Mouse (Mus musculus): Measurements from ENCODE around the gene Creb1.
A peak's percentile ranks its signal among the peaks of the same experiment; 100 is the strongest.
"Not testable (repeated sequence)": the region's sequence is repeated elsewhere in the genome, so short reads cannot be mapped to it uniquely, and the experiment has no call there.

Creb1 gene

DNA sequence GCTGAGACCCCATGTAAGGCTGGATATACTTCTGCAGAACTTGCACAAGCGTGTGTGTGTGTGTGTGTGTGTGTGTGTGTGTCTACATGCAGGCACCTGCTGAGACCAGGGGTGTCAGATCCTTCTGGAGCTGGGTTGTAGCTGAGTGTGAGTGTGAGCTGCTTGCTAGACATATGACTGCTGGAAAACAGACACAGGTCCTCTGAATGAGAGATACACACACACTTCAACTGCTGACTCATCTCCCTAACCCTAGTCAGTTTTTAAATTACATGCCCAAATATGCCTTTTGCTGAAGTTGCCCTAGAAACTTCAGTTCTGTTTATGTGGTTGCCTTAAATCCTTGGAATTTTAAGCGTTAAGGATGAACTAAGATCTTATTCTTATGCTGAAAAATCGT, 13.6 kb downstream of the Creb1 start:
- DNase-seq = no peak

DNA sequence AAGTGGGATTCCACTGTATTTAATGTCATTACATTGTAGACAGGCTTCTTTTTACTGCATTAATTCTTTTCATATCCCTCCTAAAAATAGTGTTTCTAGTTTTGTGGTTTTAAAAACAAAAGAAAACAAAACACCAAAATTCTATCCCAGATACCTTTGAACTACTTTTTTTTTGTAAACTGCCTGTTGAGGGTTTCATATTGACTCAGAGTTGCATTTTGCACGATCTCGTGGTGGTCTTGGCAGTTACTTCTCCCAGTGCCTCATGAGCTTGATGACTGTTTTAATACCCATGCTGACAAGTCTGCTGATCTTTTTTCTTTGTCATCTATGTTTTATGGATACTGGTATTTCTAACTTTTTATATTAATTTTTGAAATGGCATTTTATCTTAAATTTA, 16.9 kb downstream of the Creb1 start:
- DNase-seq = no peak

DNA sequence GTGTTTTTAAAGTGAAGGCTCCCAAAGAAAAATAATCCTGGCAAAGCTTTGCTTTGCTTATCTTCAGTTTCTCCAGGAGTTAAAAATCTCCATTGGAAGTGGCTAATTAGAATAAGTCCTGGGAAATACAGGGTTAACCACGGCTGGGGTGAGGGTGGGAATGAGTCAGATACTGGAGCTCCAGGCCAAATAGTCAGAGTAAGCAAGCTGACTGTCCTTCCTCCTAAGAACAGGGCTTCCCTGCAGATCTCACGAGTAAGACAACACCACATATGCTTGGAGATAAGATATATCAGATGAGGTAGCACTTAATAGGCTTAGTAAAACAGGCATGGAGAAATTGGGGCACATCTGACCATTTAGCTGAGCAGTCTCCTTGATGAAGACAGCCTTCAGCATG, 19.5 kb downstream of the Creb1 start:
- DNase-seq = no peak

DNA sequence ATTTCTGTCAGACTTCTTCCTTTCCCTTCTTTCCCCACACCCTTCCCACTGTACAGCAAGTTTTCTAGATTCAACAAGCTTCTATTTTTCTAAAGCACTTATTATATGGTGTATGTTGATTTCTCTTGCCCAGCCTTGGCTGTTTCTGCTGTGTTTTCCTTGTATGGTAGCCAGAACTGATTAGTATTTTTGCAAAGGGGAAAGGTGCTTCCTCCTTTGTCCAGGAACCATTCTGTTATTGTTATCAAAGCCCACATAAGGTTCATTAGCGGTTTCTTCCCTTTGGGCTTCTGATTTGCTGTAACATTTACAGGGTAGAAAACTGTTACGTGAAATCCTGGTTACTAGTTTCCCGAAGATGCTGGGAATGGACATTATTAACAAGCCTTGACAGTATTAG, 27.7 kb downstream of the Creb1 start:
- DNase-seq = no peak

DNA sequence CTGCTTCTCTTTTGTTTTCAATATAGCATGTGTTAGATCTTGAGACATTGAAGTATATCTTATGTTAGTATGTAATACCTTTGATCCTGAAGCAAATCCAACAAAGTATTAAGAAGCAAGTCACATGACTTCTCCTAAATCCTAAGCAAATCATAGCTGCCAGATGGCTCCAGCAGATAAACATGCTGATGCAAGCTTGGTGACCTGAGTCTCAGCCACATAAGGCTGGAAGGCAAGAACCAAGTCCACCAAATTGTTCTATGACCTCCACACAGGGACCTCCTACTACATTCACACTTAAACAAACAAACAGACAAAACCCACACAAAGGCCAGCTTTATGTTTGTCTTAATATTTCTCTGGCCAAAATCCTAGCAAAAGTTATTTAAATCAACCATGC, 35.8 kb downstream of the Creb1 start:
- no peak for DNase-seq

DNA sequence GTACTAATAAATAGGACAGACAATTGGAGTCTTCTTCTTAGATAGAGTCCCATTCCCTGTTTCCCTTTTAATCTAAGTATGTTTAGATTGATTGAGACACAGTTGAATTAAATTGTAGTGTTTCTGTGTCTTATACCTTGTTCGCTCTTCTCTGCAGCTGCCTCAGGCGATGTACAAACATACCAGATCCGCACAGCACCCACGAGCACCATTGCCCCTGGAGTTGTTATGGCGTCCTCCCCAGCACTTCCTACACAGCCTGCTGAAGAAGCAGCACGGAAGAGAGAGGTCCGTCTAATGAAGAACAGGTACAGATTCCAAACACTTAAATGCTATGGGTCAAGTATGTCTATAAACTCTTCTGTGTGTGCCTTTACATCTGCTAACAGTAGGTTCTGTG, 43.6 kb downstream of the Creb1 start:
- DNase-seq = no peak

DNA sequence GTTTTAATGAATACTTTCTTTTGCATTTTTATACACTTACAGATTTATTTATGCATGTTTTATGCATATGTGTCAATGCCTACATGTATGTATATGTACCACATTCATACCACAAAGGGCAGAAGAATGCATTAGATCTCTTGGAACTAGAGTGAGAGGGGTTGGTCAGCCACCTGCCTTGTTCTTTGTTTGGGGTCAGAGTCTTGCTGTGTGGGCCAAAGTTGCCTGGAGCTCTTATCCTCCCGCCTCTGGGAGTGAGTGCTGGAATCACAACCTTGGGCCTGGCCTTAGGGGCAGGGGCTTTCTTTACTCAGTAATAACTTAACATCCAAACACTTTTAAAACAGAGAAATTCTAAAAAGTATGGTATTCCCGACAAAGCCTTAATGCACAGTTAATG, 44.3 kb downstream of the Creb1 start:
- no peak for DNase-seq

DNA sequence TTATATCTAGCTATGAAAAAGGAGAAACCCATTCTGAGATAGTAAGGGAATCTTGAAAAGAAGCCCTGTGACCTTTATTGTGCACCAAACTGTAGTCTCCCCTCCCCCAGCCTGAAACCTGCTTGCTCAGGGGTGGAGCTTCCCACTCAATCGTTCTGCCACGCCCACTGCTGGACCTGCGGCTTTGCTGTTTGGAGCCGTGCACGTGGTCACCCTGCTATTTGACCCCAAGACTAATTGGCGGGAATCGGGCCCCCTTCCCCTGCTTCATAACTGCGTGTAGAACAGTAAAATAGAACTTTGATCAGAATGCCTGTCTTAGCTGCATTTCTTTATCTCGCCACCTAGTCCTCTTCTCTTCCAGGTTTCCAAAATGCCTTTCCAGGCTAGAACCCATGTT, 45.5 kb downstream of the Creb1 start:
- DNase-seq = not testable (repeated sequence)

DNA sequence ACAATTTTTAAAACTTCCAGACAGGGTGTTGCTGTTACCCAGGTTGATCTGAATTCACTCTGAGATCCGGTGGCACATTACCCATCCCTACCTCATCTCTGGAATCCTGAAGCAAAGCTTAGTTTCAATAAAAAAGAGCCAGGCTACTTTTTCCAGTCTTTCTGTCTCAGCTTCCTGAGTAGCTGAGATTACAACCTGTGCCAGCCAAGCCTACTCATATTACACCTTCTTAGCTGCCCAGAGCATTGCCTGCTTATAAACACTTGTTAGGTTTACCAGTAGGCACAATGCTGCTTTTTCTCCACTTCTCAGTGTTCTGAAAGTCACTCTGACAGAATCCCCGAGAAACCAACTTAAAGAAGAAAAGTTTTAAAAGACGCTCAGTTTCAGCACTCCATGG, 46.4 kb downstream of the Creb1 start:
- no peak for DNase-seq

DNA sequence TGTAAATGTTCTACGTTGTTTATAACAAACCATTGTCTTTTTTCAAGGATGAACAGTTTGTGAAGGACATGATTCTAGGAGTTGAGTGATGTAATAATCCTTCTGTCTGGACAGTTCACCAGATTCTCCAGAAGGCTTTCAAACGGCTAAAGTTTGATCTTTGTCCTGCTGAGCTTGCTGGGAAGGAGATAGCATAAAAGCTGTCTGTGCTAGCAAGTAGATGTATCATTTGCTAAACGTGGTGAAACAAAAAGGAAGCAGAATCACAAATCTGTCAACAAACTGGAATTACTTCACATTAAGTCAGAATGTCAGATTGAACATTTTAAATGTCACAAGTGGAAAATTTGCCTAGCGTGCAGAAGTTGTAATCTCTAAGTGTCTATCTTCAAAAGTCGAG, 66.5 kb downstream of the Creb1 start:
- DNase-seq = no peak

DNA sequence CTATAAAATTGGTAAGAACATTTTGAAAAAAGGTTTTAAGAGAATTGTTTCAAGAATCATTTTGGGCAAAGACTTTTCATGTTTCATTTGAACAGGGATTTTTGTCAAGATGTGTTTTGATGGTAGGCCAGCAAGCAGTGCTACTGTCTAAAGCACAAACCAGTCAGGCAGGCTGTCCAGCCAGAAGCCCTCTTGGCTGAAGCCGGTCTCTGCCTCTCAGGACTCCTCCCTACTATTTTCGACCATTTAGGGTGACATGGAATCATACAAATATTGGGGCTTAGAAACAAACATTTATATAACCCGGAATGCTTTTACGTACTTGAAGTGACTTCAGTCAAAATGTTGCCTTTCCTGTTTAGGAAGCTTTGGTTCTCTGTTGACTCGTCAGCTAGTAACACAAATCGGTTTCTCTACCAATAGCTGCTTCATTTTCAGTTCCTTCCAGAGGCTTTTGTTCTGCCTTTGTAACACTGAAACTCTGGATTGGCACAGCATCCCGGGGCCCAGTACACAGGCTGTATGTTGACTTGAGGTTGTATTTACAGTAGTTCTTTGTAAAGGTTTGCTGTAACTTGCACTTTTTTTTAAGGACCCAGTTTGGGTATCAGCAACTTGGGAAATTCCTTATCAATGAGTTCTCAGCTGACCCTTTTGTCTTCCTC, 68.1 kb downstream of the Creb1 start:
- DNase-seq = no peak

DNA sequence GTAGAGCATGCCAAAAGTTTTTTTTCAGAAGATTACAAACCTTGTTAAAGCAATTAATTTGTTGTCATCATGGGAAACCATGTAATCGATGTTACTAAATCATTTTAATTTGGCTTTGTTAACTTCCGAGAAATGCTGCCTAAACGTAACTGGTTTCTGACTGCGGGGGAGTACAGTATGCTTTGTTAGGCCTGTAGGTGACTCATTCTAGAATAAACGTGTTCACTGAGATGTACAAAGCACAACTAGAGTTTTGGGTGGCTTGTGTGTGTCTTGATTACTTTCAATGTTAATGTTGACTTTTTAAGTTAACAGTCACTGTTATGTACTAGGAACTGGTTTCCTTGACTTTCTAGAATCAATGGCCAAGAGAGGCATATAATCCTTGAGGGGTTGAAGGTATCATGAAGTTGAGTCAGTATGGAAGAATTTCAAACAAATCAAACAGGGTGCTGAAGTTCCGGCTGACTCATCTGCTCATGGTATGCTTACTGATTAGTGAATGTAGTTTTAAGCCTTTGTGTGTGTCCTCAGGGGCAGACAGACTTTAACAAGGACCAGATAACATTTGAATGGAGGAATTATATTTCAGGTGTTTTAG, 68.9 kb downstream of the Creb1 start:
- DNase-seq = no peak

DNA sequence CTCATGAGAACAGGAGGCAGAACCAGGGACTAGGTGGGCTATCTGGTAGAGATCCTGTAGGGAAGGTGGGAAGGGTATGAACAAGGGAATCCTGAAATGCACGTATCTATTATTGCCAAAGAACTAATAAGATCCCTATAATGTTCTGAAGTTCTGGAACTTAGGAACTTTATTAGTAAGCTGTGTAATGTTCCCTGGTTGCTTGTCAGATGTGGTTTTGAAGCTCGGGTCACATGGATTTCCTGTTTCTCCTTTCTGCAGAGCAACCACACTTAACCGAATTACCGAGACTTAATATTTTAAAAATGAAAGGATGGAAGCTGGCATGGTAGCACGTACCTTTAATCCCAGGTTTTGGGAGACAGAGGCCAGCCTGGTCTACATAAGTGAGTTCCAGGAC, 70.9 kb downstream of the Creb1 start:
- DNase-seq = no peak

DNA sequence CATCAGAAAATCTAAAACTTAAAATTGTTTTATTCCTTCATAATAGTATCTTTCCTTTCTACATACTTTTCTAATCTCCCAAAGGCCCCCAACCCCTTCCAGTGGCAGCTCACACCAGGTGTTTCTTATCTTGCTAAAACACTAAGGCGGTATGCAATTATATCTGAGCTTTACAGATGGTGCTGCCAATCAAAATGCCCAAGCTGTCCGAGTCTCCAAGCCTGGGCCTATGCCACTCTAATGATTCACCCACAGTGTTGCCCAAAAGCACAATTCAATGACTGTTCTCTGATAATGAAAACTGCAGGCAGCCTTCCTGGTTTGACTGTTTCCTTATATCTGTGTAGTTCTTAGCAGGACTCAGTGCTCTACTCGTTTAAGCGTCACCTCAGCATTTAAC, 76.7 kb downstream of the Creb1 start:
- DNase-seq = no peak

DNA sequence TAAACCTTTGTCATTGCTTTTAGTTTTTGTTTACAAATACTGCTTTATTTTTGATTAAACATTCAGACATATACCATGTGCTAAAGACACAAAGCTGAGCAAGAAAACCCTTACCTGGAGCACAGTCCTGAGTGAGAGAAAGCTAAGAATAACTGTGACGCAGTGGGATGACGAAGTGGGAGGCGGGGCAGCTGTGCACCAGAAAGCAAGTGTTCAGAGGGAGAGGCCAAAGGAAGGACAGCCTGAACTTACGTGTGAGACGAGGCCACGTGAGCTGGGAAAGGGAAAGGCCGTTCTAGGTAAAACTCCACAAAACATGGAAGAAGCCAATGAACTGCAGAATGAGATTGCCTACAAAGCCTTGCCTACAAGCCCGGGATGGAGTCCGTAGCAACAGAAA, 77.5 kb downstream of the Creb1 start:
- no peak for DNase-seq

DNA sequence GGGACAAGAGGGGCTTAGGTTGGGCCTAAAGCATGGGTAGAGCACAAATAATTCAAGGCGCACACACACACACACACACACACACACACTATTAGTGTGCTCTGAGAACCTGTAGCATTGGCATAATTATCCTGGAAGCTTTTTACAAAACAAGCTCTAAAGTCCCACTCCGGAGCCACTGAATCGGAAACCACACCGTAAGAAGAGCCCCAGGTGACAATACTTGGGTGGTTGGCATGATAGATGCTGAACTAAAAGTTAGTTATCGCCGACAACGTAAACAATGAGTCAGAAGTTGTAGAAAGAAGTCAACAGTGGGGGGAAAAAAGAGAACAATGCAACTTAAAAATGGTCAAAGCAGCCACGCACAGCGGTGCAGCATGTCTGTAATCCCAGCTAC, 81.9 kb downstream of the Creb1 start:
- DNase-seq = no peak

DNA sequence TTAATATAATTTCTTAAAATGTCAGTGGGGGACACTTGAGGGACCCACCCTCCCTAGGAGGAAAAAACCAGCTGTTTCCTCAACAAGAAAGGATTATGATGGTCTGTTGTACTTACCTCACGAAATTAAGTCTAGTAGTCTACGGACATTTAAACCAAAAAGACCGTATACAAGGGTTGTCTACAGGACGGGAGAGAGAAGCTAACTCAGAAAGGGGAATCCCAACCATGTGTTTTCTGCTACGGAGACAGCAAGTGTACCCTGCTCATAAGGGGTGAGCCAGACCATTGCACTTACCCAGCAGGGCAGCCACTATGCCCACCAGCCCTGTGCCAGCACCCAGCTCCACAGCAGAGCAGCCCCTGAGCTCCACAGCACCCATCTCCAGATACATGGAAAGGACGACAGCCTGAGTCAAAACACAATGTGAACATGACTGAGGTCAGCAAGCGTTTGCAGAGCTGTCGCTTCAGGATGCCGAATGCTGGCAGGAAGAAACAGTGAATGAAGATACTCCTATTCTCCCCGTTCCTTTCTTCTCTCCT, 82.4 kb downstream of the Creb1 start:
- no peak for DNase-seq

DNA sequence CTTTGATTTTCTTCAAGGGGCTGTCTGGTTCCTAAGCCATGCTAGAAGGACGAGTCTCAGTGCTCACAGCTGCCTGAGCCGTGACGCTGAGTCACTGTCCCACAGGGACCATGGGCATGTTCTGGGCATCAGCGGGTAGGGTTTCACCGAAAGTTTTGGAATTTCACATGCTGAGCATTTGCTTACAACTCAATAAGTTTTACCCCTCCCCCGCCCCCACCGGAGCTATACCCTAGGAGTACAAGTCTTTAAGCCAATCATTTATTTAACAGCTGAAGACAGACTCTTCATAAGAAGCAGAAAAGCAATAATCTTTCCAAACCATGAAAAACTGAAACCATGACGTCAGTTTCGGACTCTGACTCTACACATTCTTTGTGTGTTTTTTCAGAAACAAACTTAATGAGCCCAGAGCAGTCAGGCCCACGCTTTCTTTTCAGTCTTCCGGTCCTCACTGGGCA, 83.1 kb downstream of the Creb1 start:
- no peak for DNase-seq

DNA sequence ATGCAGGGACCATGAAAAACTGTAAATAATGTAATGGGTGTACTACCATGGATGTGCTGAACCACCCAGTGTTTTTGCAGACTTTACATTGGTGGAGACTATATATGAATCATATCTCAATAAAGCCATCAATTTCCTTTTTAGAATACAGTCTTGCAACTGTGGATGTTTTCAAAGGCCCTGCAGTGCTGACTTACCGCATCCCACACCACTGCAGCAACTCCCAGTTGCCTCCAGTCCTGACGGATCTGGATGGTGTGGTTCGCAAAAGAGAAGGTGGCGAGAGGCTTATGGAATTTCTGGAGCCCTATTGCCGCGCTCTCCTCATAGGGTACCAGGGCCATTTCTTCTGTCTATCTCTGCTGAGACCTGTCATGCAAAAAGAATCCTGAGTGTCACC, 83.6 kb downstream of the Creb1 start:
- DNase-seq = no peak

DNA sequence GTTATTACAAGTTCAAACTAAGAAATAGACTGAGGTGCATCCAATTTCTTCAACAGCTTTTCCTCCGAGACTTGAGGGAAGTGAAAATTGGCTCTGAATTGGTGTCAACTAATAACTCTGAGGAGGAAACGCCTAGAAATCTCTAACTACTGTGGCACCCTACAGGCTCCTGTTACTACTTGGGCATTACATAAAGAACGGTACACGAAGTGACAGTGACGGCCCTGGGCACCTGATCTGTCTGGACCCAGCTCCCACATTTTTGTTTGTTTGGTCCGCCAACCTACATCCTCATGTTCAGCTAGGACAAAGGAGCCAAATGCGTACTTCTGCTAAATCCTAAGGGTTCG, 84.1 kb downstream of the Creb1 start:
- no peak for DNase-seq

DNA sequence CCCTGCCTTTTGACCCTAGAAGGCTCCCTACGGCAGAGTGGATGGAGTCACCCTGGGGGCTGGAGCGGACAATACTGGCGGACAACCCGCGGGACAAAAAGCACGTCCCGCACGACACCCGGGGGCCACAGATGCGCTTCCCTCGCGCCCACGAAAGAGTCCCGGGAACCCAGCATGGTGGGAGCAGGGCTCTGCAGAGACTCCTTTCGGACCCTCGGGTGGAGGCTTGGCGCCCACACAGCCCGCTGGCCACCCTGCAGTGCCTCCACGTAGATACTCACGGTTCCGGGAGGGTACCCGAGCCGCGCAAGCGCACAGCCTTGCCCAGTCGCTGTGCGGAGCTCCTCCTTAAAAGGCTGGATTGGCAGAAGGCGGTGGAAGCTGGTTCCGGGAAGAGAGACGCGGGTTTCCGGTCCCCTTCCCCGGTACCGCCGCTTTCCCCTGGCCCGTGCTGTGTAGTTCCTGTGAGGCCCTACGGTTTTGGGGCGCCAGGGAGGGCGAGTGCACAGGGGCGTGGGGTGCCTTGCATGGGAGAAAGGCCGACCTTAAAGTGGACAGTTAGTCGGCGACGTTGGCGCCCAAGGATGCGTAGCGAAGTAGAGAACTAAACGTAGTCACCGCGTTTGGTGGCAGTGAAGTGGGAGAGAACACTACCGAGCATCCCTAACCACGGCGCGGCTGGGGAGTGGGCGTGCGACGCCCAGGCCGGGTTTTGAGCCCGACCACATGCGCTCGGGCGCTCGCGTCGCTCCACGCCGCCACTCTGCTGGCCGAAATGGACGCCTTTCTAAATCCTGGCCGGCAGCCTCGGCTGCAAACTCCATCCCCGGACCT, 84.7 kb downstream of the Creb1 start, which contains the start of gene Mettl21a:
Mettl21a (minus strand) TSS at position 362 of the 834 bp plus-strand sequence.
- peak; percentile 92 for DNase-seq

DNA sequence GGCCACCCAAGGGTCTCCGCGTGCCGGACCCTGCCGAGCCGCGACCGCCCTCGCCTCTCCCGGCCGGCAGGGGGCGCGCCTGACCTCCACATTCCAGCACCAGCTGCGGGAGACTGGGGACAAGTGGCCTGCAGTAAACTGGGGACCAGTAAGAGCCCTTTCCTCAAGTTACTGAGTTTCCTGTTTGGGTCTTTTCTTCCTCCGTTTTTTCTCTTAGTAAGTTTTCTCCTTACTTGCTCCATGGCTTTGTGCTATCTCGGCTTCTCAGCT, 85.2 kb downstream of the Creb1 start:
- peak; percentile 76 for DNase-seq

DNA sequence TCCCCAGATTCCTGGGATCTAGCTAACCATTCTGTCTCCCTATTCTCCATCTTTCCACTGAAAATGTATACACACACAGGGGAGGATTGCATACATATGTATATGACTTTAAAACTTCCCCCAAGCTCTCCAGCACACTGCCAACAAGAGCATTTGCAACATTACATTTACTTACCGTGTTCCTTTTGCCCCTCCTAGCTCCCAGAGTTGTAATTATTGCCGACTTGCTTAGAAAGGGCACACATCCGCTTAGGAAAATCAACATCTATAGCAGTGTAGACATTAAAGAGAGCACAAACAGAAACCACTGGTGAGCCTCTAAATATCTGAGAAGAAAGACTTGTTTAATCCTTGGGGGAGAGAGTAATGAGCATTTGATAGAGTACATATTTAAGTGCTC, 85.8 kb downstream of the Creb1 start:
- no peak for DNase-seq

DNA sequence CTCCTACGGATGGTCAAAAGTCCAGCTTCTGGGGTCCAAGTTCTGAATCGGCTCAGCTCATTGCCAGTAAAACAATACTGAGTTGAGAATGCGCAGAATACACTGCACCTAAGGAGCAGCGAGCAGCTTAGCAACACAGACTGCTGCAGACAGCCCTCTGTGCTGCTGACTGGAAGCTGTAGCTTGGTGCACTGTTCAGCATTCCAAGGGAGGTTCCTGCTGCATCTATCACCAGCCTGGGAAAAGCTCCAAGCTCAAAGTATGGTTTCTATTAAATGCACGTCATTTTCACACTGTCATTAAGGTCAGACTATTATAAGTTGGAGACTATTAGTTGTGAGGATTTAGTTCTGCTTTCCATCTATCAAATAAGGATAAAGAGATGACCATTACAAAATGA, 88.7 kb downstream of the Creb1 start:
- no peak for DNase-seq

All from kidney, adult 11 months (tissue).